Mouse (Mus musculus): ENCODE measurements around the gene 6030408B16Rik.
A peak's percentile ranks its signal among the peaks of the same experiment; 100 is the strongest.

6030408B16Rik gene

DNA sequence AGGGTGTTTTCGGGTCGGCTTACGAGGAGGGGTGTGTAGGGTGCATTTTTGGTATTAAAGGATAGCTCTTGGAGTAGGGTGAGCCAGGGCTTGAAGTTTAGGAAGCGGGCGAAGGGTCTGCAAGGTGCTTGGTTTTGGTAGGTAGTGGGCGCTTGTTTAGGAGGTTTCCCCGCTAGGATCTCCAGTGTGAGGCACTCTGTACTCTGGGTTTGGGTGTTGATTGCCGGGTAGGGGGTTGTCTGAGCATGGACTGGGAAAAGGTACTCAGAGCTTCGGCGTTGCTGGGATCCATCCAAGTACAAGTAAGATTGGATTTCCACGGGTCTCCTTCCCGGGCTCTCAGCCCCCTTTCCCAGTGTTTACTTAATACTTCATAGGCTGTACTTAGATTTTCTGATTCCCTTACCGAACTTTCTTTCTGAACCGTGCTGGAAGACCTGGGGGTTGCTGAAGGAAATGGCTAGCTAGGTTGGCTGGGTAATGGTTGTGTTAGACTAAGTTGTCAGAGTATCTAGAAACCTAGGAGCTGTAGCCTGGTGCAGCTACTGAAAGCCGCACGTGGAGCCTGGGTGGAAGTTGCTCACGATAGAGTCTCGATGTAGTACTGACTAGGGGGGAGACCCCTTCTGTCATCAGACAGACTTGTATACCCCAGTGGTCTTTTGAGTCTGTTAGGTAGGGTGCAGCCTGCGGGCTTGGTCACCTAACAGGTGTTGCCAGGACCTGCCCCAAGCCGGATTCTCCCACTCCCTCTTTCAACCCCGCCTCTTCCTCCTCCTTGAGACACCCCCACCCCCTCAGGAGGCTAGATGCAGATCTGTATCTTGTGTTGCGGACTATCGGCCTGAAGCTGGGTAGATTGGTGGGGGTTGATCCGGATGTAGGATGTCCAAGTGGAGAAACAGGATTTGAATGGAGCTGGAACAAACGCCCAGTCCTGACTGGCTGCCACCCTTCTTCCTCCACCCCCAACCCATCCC is 25.7 kb upstream of the 6030408B16Rik start:
- no peak for DNase-seq (ENCODE audit: low spot score)

GRCm38 (mm10) chr15:101270101-101270820 is 22.8 kb upstream of the 6030408B16Rik start:
- DNase-seq (ENCODE audit: low spot score), result no peak

DNA sequence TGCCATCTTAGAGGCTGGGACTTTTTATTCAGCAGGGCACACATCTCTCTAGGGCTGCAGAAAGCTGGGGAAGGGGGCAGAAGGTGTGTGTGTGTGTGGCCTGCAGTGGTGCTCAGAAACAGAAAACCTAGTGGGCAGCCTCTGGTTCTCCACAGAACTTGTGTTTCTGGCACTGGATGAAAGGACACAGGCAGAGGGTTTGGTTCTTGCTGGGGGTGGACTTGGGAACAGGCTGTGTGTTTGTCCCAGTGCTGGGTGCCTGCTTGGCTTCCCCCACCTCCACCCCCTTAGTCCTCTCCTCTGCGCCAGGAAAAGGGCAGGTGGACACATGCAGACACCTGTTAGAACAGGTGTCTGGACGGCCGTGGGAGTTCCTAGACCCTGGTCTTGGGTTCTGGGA is 21.9 kb upstream of the 6030408B16Rik start:
- no peak for DNase-seq (ENCODE audit: low spot score)

DNA sequence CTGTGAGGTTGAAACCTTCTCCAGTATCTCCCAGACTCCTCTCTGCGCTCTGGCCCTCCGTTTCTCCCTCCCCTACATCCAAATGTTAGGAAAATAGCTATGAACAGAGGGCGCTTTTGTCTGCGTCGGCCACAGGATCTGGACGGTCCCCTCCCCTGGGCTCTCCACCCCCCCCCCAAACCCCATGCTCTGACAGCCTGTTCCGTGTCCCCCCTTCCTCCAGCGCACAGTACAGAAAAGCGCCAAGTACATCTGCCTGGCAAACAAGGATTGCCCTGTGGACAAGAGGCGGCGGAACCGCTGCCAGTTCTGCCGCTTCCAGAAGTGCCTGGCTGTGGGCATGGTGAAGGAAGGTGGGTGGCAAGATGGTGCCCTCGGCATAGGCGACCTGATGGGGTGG is 21.5 kb upstream of the 6030408B16Rik start:
- no peak for DNase-seq (ENCODE audit: low spot score)

- no peak for DNase-seq (ENCODE audit: low spot score)
Observed at GRCm38 (mm10) chr15:101274380-101274779, 18.6 kb upstream of the 6030408B16Rik start.

DNA sequence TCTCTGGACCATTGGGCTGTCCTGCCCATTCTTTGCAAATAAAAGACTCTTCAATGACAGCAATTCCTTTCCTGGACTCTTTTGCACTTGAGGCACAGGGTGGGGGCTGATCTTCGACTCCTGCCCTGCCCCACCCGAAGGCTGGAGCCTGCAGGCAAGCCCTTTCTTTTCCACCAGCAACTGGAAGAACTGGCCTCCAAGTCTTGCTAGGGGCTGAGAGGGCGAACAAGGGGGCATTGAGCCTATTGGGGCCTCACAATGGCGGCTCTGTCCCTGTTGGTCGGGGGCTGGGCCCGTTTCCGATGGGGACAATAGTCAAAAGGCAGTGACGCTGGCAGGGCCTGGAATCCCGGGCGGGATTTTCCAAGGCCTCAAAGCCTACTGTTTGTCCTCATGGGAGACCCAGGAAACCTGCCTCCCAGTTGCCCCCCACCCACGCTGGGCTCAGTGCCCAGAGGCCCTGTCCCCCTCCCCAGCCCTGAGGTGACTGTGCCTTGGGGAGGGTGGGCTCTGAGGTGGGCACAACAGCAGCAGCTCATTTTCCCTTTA is 15.6 kb upstream of the 6030408B16Rik start:
- DNase-seq (ENCODE audit: low spot score), result no peak

DNA sequence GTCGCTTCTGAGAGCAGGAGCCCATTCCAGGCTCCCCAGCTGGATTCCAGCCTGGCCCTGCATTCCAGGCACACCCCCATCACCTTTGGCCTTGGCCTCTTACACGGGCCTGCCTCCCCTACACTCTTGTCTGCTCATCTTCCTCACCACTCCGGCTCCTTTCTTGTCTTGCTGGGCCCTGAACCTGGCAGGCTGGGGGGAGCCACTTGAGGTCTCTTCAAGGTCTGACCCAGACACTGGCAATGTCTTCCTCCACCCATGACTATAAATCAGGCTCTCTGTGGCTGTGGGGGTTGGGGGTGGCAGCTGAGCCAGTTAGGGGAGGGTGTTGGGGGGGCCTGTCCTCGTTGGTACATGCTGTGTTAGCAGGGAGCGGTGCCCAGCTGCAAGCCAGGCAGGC is 14.4 kb upstream of the 6030408B16Rik start:
- peak; percentile 38 for DNase-seq (ENCODE audit: low spot score)

GRCm38 (mm10) chr15:101279430-101279999 is 13.5 kb upstream of the 6030408B16Rik start:
- DNase-seq (ENCODE audit: low spot score), result peak; percentile 88

DNA sequence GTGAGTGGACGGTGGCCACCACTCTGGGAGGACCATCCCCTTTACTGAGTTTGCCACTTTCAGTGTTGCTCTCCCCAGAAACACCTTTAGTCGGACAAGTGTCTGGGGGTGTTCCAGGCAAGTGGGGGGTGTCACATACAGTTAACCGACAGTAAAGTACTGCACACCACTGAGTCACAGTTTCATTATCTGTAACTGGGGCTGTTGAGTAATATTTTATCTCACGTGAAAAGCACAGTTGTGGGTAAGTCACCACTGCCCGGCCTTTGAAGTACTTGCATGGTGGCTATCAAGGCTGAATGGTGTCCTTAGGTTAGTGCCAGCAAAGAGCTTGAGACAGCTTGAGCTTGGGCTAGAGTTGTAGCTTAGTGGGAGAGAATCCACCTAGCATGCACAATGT is 10.5 kb upstream of the 6030408B16Rik start:
- no peak for DNase-seq (ENCODE audit: low spot score)

- DNase-seq (ENCODE audit: low spot score), result no peak
Observed at GRCm38 (mm10) chr15:101283183-101283910, 9.7 kb upstream of the 6030408B16Rik start.

DNA sequence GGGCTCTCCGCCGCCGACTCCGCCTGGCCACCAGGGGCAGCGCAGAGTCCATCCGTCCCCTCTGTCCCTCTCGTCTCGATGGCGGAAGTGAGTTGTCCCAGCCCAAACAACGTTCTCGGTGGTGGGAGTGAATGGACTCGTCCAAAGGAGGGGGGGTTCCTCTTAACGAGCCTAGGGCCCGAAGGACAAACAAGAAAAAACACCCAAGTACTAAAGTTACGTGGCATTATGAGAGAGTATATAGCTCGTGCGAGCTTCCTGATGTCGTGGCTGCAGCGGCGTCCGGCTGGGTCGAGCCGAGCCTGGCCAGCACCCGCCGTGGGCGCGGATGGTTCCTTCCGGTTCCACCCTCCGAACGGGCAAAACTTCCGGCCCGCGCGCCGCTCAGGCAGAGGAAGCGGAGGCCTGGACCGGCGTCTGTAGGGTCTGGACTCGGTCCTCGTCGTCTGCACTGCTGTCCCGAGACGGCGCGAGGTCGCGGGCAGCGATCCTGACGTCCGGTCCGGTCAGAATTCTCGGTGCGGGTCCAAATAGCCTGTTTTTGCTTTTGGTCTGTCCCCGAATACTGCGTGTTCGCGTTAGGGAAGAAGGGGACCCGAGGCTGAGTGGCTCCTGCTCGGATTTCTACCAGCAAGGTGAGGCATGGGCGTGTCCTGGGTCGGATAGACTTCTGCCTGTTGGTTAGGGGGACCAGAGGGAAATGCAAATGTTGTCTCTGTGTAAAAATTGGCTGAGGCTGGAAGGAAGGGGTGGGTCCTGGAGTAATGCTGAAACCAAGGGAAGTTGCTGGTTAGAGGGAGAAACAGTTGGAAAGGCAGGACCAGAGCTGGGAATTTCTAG is 8.9 kb upstream of the 6030408B16Rik start, which contains the start of gene Atg101:
Atg101 (plus strand) TSS at position 362 of the 840 bp plus-strand sequence.
- DNase-seq (ENCODE audit: low spot score), result peak; percentile 83

GRCm38 (mm10) chr15:101286129-101286770 is 6.8 kb upstream of the 6030408B16Rik start:
- no peak for DNase-seq (ENCODE audit: low spot score)

DNA sequence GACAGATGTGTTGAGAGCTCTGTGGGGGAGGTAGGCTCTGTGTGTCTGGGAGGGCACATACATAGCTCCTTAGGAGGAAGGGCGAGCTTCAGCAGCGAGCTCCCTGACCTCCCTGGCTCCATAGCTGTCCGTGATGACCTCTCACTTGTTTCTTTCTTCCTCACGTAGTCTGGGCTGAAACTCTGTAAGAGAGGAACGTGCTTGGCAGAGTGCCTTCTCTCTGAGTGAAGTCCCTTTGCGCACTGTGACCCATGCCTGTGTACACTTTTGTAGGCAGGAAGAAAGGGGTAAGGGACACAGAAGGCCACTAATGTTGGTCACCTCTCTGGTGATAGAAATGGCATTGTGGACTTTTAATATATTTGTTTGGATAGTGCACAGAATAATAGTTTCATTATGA is 5.7 kb upstream of the 6030408B16Rik start:
- no peak for DNase-seq (ENCODE audit: low spot score)

DNA sequence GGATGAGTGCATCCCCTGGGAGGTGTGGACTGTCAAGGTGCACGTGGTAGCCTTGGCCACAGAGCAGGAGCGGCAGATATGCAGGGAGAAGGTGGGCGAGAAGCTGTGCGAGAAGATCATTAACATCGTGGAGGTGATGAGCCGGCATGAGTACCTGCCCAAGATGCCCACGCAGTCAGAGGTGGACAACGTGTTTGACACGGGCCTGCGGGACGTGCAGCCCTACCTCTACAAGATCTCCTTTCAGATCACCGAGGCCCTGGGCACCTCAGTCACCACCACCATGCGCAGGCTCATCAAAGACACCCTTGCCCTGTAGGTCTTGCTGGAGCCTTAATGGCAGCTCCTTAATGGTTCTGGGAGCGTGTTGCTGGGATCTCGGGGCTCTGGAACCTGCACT is 2.7 kb upstream of the 6030408B16Rik start:
- DNase-seq (ENCODE audit: low spot score), result no peak

GRCm38 (mm10) chr15:101292012-101292411 is 1.0 kb upstream of the 6030408B16Rik start:
- no peak for DNase-seq (ENCODE audit: low spot score)

- DNase-seq (ENCODE audit: low spot score), result no peak
Observed at GRCm38 (mm10) chr15:101294028-101294894, 1.2 kb downstream of the 6030408B16Rik start.

DNA sequence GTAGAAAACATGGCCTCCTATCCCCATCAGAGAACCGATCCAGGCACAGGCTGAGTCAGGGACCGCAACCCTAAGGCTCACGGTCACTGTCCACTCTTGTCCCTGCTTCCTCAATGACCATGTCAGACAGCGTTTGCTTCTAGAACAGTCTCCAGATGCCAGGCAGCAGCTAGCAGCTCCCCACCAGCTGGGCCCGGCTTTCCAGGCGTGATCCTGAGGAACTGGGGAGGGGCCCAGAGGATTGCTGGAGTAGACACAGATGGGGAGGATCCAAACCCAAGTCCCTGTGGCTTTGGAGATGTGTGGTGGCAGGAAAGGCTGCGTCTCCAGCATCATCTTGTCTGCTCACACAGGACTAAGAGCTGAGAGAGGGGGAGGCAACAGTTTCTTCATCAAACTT is 2.1 kb downstream of the 6030408B16Rik start:
- no peak for DNase-seq (ENCODE audit: low spot score)

DNA sequence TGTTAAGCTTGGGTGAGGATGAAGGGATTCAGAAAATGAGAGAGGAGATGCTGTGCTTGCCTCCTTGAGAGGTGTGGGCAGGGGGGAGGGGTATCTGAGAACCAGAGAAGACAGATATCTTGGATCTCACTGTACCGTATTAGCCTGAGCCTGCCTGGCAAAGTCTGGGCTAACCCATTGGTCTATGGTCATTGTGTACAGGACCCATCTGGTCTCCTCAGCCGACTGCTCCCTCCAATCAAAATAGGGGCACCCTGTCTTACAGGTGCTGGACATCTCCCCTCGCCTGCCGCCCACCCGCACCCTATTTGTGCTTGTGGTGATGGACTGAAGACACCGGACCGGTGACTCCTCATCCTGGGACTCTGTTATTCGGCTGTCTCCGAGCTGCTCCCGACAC is 2.6 kb downstream of the 6030408B16Rik start:
- DNase-seq (ENCODE audit: low spot score), result no peak

DNA sequence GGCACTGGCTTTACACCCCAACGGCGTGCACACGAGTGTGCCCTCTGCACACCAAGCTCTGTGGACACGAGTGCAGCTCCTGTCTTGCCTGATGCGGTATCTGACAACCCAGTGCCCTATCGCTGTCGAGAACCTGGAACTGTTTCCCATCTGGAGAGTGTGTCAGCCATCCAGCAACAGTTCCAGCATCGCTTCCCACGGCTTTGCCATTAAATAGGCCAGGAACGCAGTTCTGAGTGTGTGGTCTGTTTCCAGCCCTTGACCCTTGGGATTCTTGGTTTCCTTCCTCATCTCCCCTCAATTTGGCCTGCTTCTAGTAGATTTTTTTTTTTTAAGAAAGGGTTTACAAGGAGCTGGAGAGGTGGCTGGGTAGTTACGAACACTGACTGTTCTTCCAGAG is 3.1 kb downstream of the 6030408B16Rik start:
- DNase-seq (ENCODE audit: low spot score), result no peak
